1 mouse cellular context compared by ENCODE assay signal in genomic region chr7:44839491-44840191, GRCm38 (mm10).
TF ChIP-seq lines count a peak whose summit lies in the region.

No protein-coding gene starts in this region.

TF ChIP-seq in ES-E14, 5 proteins besides CTCF, POLR2A, EP300 and RAD21:
- TF ChIP-seq CHD2 (IDR thresholded peaks at IDR 0.05; ENCODE audit: low read depth, low read length) (no peak), ZC3H11A (IDR thresholded peaks at IDR 0.05; ENCODE audit: borderline replicate concordance, low read depth, low read length) (no peak), MAFK (IDR thresholded peaks at IDR 0.05; ENCODE audit: insufficient read depth, low read depth, low read length) (no peak), ZNF384 (IDR thresholded peaks at IDR 0.05; ENCODE audit: low read depth, low read length) (no peak)
